Mouse (Mus musculus) intestine, postnatal 0 days (tissue): ENCODE data around the gene Gjb1. TPM values are rescaled to one million over a fixed set of nuclear protein-coding genes. Genes with fewer than 3 reads are reported as not detected.
A peak's percentile ranks its signal among the peaks of the same experiment; 100 is the strongest.
"Not testable (repeated sequence)": the region's sequence is repeated elsewhere in the genome, so short reads cannot be mapped to it uniquely, and the experiment has no call there.

ENCODE experiments used
- ATAC-seq: fragments of 200-750 bp; cut with Nextera tagmentation; 2 replicates; pipeline ENCODE4 v1.8.0; 2017; ENCODE audit warnings: mild to moderate bottlenecking, moderate TSS enrichment, moderate library complexity
- H3K27ac ChIP-seq: fragments of 300-500 bp; sonication (generic); 2 replicates; pipeline ENCODE4 v1.5.1; 2014; ENCODE audit warnings: mild to moderate bottlenecking, low read depth, low read length, moderate library complexity
- H3K27me3 ChIP-seq: fragments of 300-500 bp; sonication (generic); replicated peaks from 2 replicates; pipeline ENCODE4 v1.6.1; 2014; ENCODE audit warnings: low read length, mixed read lengths; ENCODE audit not compliant: control insufficient read depth, insufficient read depth
- H3K36me3 ChIP-seq: fragments of 300-500 bp; sonication (generic); 2 replicates; pipeline ENCODE4 v1.6.1; 2014; ENCODE audit warnings: mild to moderate bottlenecking, moderate library complexity; ENCODE audit not compliant: control insufficient read depth, insufficient read depth
- H3K4me1 ChIP-seq: fragments of 300-500 bp; sonication (generic); replicated peaks from 2 replicates; pipeline ENCODE4 v1.6.1; 2014; ENCODE audit warnings: antibody characterized with exemption, low read length, mixed read lengths; ENCODE audit not compliant: control insufficient read depth, insufficient read depth
- H3K4me2 ChIP-seq: fragments of 300-500 bp; sonication (generic); replicated peaks from 2 replicates; pipeline ENCODE4 v1.6.1; 2014; ENCODE audit warnings: low read depth, mild to moderate bottlenecking, moderate library complexity
- H3K4me3 ChIP-seq: fragments of 300-500 bp; sonication (generic); 2 replicates; pipeline ENCODE4 v1.5.1; 2014; ENCODE audit warnings: low read depth, low read length
- H3K9ac ChIP-seq: fragments of 300-500 bp; sonication (generic); 2 replicates; pipeline ENCODE4 v1.6.1; 2014; ENCODE audit warnings: mild to moderate bottlenecking, low read depth, low read length
- H3K9me3 ChIP-seq: fragments of 300-500 bp; sonication (generic); 2 replicates; pipeline ENCODE4 v1.6.1; 2016; ENCODE audit warnings: mixed run types; ENCODE audit not compliant: control insufficient read depth
- CTCF ChIP-seq: sonication (generic); IDR thresholded peaks from 2 replicates; pipeline ENCODE4 v1.5.1; 2016; ENCODE audit warnings: low read depth, mild to moderate bottlenecking, control low read depth, antibody characterized with exemption, moderate library complexity
- WGBS: fragments of 180-500 bp; shearing (Covaris S2); extraction: QIAGEN DNeasy Blood & Tissue Kit; methylation state at CpG from one replicate; pipeline ENCODE4 v1.1.7; 2014; 5-methylcytosine and 5-hydroxymethylcytosine counted together
- polyA plus RNA-seq: library from polyadenylated mRNA; unstranded; fragments of >200 nt; fragmentation: Nextera tagmentation; extraction: Ambion mirVana; gene quantifications from 2 replicates; pipeline ENCODE4 v1.2.1, GENCODE M21; 2015

Gjb1 gene
- polyA plus RNA-seq, result 105 and 119 TPM in 2 replicates

DNA sequence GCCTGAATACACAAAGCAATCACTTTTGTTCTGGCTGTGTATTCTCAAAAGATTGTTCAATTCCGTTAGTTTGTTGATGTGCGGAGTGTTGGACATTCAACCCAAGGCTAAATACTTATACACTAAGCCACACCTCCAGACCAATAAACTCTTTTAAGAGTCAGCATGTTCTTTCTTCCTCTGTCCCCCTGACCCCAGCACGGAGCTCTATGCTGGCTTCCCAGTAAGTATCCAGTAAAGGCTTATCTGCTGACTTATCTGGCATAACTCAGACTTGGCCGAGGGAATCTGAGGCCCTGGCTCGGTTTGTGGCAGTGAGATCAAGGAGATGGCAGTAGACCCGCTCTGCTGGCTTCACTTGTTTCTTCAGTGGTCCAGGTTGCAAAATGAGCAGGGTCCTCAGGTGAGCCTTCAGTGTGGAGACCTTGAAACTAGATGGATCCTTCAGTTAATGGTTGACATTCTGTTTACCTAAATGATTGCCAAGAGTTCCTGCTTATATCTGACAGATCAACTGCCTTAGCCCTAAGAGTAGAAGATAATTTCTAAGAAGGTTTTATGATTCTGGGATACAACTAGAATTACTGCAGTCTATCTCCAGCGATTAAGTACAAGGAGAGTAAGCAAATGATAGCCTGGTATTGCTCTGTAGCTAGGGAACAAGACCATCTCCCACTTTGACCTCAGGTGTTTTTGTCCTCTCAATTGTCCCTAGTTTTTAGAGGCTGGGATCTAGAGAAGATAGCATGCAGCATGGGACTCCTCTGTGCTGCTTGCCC, at the start of gene Gjb1:
Gene Gjb1 (plus strand): TSS at position 189 of the 779 bp plus-strand sequence.
- Histone ChIP-seq H3K4me1 (no peaks in the 10 kb centered on the region), H3K9ac (no peak within 1 kb of the TSS), H3K9me3 (no peaks in the 10 kb centered on the region), H3K4me2 (peak within 1 kb of the TSS; percentile 49), H3K36me3 (no peaks in the 10 kb centered on the region), H3K4me3 (peak within 1 kb of the TSS; percentile 29), H3K27ac (peak within 1 kb of the TSS; percentile 62; the same call in 1 of the 2 replicates), H3K27me3 (no peaks in the 10 kb centered on the region)
- 44% methylated on average over 7 of the region's 7 CpGs for WGBS
- TF ChIP-seq CTCF, result no peak
- ATAC-seq, result peak; percentile 47

DNA sequence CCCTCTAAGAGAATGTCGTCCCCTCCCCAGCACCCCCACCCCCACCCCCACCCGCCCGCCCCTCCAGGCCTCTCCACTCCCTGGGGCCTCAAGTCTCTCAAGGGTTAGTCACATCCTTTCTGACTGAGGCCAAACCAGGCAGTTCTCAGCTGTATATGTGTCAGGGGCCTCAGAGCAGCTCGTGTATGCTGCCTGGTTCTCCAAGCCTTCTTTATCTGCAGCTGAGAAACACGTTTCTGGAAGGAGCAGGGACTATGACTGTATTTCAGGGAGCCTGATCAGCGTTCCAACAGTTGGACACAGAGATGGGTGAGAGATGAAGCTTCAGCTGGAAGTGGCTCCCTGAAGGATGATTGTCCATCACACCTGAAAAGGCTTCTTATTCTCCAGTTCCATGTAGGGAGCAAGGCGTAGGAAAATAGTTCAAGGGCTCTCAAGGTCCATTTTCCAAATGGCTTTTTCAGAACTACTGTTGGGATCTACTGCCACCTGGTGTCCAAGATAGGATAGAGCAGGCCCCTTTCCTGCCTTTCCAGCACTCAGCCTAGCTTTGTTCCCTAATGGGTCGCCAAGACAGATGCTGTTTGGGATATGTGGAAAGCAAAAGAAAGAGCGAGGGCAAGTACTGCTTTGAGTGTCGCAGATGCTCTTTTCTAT, 46.7 kb upstream of the Gjb1 start:
- 19% methylated on average over 10 of the region's 10 CpGs for WGBS
- peak; percentile 87 for TF ChIP-seq CTCF
- Histone ChIP-seq H3K27ac (no peak overlapping the region), H3K4me3 (no peak overlapping the region), H3K9me3 (no peaks in the 10 kb centered on the region), H3K4me2 (no peak overlapping the region), H3K27me3 (no peaks in the 10 kb centered on the region), H3K4me1 (no peaks in the 10 kb centered on the region), H3K36me3 (no peaks in the 10 kb centered on the region), H3K9ac (no peak overlapping the region)
- ATAC-seq, result no peak

DNA sequence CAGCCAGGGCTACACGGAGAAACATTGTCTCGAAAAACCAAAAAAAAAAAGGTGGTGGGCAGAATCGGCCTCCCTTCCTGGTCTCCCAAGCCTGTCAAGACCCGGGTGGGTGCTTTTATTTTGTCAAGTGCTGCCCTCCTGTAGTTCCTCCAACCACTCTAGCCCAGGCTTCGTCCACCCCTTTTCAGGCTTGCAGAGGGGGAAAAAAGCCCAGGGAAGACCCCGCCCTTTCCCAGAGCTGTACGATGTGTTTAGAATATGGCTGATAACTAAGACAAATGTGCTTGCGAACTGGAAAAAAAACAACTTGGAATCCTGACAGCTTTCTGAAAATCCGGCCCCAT, 44.2 kb upstream of the Gjb1 start:
- H3K4me2 ChIP-seq, result peak overlapping the region; percentile 55

DNA sequence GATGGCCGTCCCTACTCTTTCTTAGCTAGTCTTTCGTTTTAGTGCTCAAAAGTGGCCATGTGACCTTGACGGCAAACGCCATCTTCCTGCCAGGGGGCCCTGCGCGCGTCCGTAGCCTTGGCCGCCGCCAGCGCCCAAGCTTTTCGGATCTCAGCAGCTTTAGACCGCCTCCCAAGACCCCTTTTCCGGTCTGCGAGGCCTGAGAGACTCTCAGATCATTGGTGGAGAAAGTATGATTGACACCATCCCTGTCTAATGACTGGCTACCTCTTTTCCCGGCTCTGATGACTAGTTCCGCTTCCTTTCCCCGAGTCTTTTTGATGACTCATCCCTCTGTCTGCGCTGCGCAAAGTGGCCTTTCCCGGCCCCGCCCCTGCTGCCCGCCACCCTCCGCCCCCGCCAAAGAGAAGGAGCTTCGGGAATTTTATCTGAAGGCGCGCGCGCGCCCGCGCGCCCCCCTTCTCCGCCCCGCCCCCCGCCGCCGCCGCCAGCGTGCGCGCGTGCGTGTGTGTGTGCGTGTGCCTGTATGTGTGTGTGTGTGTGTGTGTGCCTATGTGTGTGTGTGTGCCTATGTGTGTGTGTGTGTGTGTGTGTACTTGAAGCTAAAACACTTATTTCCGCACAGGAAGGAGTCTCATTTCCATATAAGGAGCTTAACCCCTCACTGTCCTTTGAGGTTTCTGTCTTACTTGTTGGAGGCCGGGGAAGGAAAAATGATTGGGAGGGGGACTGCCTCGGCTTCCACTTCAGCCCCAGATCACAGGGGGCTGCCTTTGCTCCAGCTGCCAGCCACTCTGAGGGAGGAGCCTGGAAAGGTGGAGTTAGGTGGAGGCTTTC, 43.6 kb upstream of the Gjb1 start:
- Histone ChIP-seq H3K9ac (0 out of 2 replicates have a peak overlapping the region, but pooled peaks have one; percentile 2), H3K4me1 (no peaks in the 10 kb centered on the region), H3K9me3 (no peaks in the 10 kb centered on the region), H3K27me3 (no peaks in the 10 kb centered on the region), H3K36me3 (no peaks in the 10 kb centered on the region), H3K4me2 (peak overlapping the region; percentile 63), H3K27ac (peak overlapping the region; percentile 68), H3K4me3 (peak overlapping the region; percentile 36)
- 26% methylated on average over 49 of the region's 49 CpGs for WGBS
- TF ChIP-seq CTCF, result no peak
- ATAC-seq, result peak; percentile 98

More for the DNA sequence above, 44.2 kb upstream of the Gjb1 start:
- ATAC-seq, result peak; percentile 11; the same call in 1 of the 2 replicates
- Histone ChIP-seq H3K9ac (0 out of 2 replicates have a peak overlapping the region, but pooled peaks have one; percentile 2), H3K4me3 (peak overlapping the region; percentile 4; the same call in 1 of the 2 replicates), H3K9me3 (no peaks in the 10 kb centered on the region), H3K36me3 (no peaks in the 10 kb centered on the region), H3K27ac (peak overlapping the region; percentile 67), H3K27me3 (no peaks in the 10 kb centered on the region), H3K4me1 (no peaks in the 10 kb centered on the region)
- TF ChIP-seq CTCF, result no peak
- 41% methylated on average over 9 of the region's 9 CpGs for WGBS

DNA sequence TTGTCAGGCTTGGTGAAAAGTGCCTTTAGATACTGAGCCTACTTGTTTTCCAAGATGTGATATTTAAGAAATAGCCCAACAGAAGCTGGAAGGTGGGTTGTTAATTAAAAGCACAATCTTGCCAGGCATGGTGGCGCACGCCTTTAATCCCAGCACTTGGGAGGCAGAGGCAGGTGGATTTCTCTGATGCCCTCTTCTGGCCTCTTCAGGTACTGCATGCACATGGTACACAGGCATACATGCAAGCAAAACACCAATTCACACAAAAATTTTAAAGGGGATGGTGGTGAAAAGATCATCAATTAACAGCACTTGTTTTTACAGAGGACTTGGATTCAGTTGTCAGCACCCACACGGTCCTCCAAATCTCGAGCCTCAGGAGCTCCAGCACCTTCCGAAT, 41.6 kb upstream of the Gjb1 start:
- Histone ChIP-seq H3K9me3 (no peaks in the 10 kb centered on the region), H3K4me2 (no peak overlapping the region), H3K27me3 (no peaks in the 10 kb centered on the region), H3K36me3 (no peaks in the 10 kb centered on the region), H3K4me3 (no peak overlapping the region), H3K27ac (no peak overlapping the region), H3K9ac (no peak overlapping the region), H3K4me1 (no peaks in the 10 kb centered on the region)
- no peak for ATAC-seq
- TF ChIP-seq CTCF, result peak; percentile 60
- 92% methylated on average over 5 of the region's 5 CpGs for WGBS

DNA sequence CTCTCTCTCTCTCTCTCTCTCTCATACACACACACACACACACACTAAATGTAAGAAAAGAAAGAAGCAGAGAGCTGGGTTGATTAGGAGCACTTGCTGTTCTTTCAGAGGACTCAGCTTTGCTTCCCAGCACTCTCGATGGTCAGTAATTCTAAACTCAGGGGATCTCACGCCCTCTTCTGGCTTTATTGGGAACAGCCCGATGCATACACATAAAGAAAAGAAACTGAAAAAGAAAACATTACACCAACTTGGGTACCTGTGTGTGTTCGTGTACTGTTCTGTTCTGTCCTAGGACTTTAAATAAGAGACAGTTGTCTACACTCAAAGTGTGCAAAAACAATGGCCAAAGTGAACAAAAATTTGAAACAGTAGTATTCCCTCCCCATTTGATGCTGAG, 37.5 kb upstream of the Gjb1 start:
- no peak for TF ChIP-seq CTCF
- H3K36me3 ChIP-seq, result no peaks in the 10 kb centered on the region

DNA sequence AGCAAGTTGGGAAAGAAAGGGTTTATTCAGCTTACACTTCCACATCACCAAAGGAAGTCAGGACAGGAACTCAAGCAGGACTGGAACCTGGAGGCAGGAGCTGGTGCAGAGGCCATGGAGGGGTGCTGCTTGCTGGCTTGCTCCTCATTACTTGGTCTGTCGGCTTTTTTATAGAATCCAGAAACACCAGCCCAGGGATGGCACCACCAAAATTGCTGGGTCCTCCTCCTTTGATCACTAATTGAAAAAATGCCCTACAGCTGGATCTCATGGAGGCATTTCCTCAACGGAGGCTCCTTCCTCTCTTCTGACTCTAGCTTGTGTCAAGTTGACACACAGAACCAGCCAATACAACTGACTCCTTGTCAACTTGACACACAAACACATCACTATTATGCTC, 33.3 kb upstream of the Gjb1 start:
- H3K4me1 ChIP-seq, H3K27ac ChIP-seq, H3K9me3 ChIP-seq, H3K27me3 ChIP-seq, ATAC-seq, H3K4me2 ChIP-seq, H3K4me3 ChIP-seq, H3K9ac ChIP-seq, H3K36me3 ChIP-seq: not testable (repeated sequence)
- 65% methylated on average over 2 of the region's 2 CpGs for WGBS

More for the DNA sequence above, 37.5 kb upstream of the Gjb1 start:
- ATAC-seq, result no peak
- H3K4me3 ChIP-seq, result no peak overlapping the region
- H3K4me2 ChIP-seq, result no peak overlapping the region
- no peaks in the 10 kb centered on the region for H3K4me1 ChIP-seq
- no peaks in the 10 kb centered on the region for H3K9me3 ChIP-seq
- WGBS, result 52% methylated on average over 4 of the region's 4 CpGs
- no peaks in the 10 kb centered on the region for H3K27me3 ChIP-seq
- no peak overlapping the region for H3K9ac ChIP-seq
- no peak overlapping the region for H3K27ac ChIP-seq
